Mouse (Mus musculus) kidney, adult 10 weeks (tissue): ENCODE measurements around the gene Scnn1g. TPM values are rescaled to one million over a fixed set of nuclear protein-coding genes. Genes with fewer than 3 reads are reported as not detected.

Experiments used
- polyA plus RNA-seq: library from polyadenylated mRNA; stranded (reverse); fragments of 350-450 nt; fragmentation: Illumina TruSeq; extraction: RNeasy Lipid Tissue Mini Kit (QIAGEN cat#74804); gene quantifications from one replicate; pipeline ENCODE4 v1.2.3, GENCODE M21; 2014; ENCODE audit warnings: low read depth, low replicate concordance

Scnn1g gene
- polyA plus RNA-seq: 19.0 TPM

DNA sequence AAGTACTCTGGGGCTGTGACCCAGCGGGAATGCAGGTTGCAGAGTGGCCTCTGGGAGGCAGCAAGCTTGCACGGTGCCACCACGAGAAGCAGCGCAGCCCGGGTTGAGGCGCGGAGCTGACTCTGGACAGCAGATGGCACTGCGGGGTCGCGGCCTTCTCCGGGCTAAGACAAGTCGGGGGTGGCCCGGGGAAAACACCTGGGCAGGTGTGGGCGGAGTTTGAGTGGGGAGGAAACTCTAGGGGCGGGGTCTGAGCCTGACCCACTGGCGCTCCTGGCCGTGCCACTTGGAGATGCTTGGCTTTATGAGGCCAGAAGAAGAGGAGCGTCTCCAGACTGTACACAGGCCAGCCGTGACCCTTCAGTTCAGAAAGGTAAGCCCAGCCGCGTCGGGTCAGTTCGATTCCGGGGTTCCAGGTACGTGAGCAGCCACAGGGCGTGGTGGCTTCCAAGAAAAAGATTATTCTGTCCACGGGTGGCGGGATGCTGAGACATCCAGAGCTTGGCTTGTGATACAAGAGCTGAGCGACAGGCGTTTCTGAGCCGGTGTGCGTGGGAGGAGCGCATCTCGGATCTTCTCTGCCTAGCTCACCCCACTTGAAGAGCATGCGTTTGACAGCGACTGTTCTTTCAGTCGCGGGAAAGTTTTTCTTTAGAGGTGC, at the start of gene Scnn1g:
Gene Scnn1g (plus strand): TSS at position 309 of the 661 bp plus-strand sequence.

DNA sequence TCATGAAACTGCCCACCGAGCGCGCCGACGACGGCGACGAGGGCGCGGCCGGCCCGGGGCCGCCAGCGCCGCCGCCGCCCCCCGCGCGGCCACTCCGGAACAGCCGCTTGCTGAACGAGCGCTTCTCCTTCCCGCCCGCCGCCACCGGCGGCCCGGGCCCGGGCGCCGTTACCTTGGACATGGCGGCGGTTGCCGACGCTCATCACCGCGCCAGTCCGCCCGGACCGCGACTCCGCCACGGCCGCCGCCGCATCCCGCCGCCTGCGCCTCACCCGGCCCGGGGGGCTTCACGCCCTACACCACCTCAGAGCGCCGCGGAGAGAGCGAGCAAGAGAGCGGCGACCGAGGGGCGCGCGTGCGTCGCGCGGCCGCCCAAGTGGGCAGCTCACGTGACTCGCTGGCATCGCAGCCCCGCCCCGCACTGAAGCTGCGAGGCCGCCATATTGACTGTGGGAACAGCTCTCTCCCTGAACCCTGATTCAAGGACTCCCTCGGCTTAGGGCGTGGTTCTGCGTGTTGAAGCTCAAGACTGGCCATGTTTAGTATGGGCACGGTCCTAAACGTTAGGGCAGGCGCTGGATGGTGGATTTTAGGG, 27.1 kb upstream of the Scnn1g start, which contains the start of gene Usp31:
Gene Usp31 (minus strand): TSS at position 181 of the 595 bp plus-strand sequence.

Other genes with a start within 250 kb of the Scnn1g start
- gene Usp31, start 27.2 kb upstream of the Scnn1g start, polyA plus RNA-seq: 10.8 TPM
- 12.2 TPM for gene Scnn1b, start 130.6 kb downstream of the Scnn1g start, polyA plus RNA-seq
- gene Cog7, start 247.2 kb downstream of the Scnn1g start, polyA plus RNA-seq: 16.2 TPM